24 mouse cellular contexts compared by ENCODE assay signal in the genomic region with DNA sequence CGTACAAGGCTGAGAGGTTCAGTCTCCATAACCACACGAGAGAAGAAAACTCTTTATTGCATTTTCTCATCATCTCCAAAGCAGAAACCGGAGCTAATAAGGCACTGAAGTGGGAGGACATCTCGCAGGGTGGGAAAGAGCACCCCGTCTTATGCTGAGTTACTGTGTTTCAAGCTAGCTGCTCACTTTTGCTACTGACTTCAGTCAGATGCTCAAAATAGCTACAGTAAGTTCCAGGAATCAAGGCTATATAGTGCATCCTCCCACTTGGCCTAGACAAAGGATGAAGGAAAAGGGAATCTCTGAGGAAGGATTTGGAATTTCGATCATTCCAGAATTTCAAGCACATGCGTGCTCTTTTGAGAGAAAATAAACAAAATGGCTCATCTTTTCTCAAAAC. TPM values are rescaled to one million over a fixed set of nuclear protein-coding genes. Genes with fewer than 3 reads are reported as not detected.
DNase-seq lines count a peak whose midpoint lies in the region; ATAC-seq lines count a peak whose summit lies in the region.
"Had no signal": no experiment of that assay in that cellular context is flagged by ENCODE, and none has a peak within 500 bp of the region (broad histone marks: within the 10 kb centered on the region; RNA-seq: fewer than 3 reads in every experiment).

No protein-coding gene starts in this region.

- WGBS in intestine, embryonic 14.5 days, result 84% methylated on average over 7 of the region's 7 CpGs
- 84% methylated on average over 7 of the region's 7 CpGs for WGBS in intestine, embryonic 16.5 days

- H3K27me3 ChIP-seq in intestine, embryonic 14.5 days (replicated peaks; ENCODE audit: control insufficient read depth, insufficient read depth, low read length), result no peaks in the 10 kb centered on the region
- H3K27me3 ChIP-seq in intestine, embryonic 16.5 days (replicated peaks; ENCODE audit: control insufficient read depth, insufficient read depth, low read length), result no peaks in the 10 kb centered on the region
- H3K27me3 ChIP-seq: embryonic facial prominence, embryonic 13.5 days; embryonic facial prominence, embryonic 15.5 days; forebrain, embryonic 12.5 days had no signal

- no peak overlapping the region for H3K27ac ChIP-seq in intestine, embryonic 14.5 days (ENCODE audit: low read depth)
- no peak overlapping the region for H3K27ac ChIP-seq in intestine, embryonic 16.5 days (ENCODE audit: low read length)
- H3K27ac ChIP-seq: embryonic facial prominence, embryonic 13.5 days; embryonic facial prominence, embryonic 15.5 days; forebrain, embryonic 10.5 days; forebrain, embryonic 12.5 days had no signal

- H3K9ac ChIP-seq in intestine, embryonic 14.5 days (ENCODE audit: low read length), result no peak overlapping the region
- no peak overlapping the region for H3K9ac ChIP-seq in intestine, embryonic 16.5 days (ENCODE audit: low read depth, low read length)
- H3K9ac ChIP-seq: embryonic facial prominence, embryonic 13.5 days; embryonic facial prominence, embryonic 15.5 days; forebrain, embryonic 12.5 days had no signal

- no peaks in the 10 kb centered on the region for H3K36me3 ChIP-seq in intestine, embryonic 14.5 days (ENCODE audit: control insufficient read depth, insufficient read depth, low read length)
- H3K36me3 ChIP-seq in intestine, embryonic 16.5 days (ENCODE audit: control insufficient read depth, insufficient read depth, low read length), result no peaks in the 10 kb centered on the region
- H3K36me3 ChIP-seq: embryonic facial prominence, embryonic 13.5 days; embryonic facial prominence, embryonic 15.5 days; forebrain, embryonic 10.5 days; forebrain, embryonic 12.5 days had no signal

- DNase-seq in intestine, embryonic 14.5 days (ENCODE audit: low spot score), result peak; percentile 36
- peak; percentile 46 for DNase-seq in brain, adult 2 months (ENCODE audit: low read depth, low spot score)
- peak; percentile 24 for DNase-seq in telencephalon, adult 2 months (ENCODE audit: low read depth, low spot score)
- no peak for DNase-seq in kidney, adult 9 months
- DNase-seq: adrenal gland, adult 8-10 months; adrenal gland, postnatal 14 days; adrenal gland, postnatal 36 days; cerebellum, adult 11 months; cerebellum, adult 18-20 months; cerebellum, adult 8-10 months; cerebellum, adult 9-11 months; cerebellum, postnatal 14 days; cerebellum, postnatal 36 days; embryo, embryonic 11 days had no signal

- H3K4me3 ChIP-seq in intestine, embryonic 14.5 days (ENCODE audit: low read depth, low read length), result no peak overlapping the region
- H3K4me3 ChIP-seq in intestine, embryonic 16.5 days (ENCODE audit: low read length), result no peak overlapping the region
- H3K4me3 ChIP-seq: embryonic facial prominence, embryonic 13.5 days; embryonic facial prominence, embryonic 15.5 days; erythroblast, embryonic 14.5 days; forebrain, embryonic 10.5 days; forebrain, embryonic 12.5 days had no signal

- no peaks in the 10 kb centered on the region for H3K9me3 ChIP-seq in intestine, embryonic 14.5 days (ENCODE audit: control insufficient read depth, low read length)
- no peaks in the 10 kb centered on the region for H3K9me3 ChIP-seq in intestine, embryonic 16.5 days (ENCODE audit: control insufficient read depth, low read length)
- H3K9me3 ChIP-seq: embryonic facial prominence, embryonic 13.5 days; embryonic facial prominence, embryonic 15.5 days; forebrain, embryonic 10.5 days; forebrain, embryonic 12.5 days had no signal

- H3K4me1 ChIP-seq in intestine, embryonic 14.5 days (replicated peaks; ENCODE audit: control insufficient read depth, insufficient read depth, low read length), result no peaks in the 10 kb centered on the region
- no peaks in the 10 kb centered on the region; the same call in 1 of the 2 replicates for H3K4me1 ChIP-seq in intestine, embryonic 16.5 days (ENCODE audit: control insufficient read depth, insufficient read depth, low read length)
- H3K4me1 ChIP-seq: embryonic facial prominence, embryonic 13.5 days; embryonic facial prominence, embryonic 15.5 days; forebrain, embryonic 10.5 days; forebrain, embryonic 12.5 days had no signal

- H3K4me2 ChIP-seq in intestine, embryonic 14.5 days (ENCODE audit: low read length), result no peak overlapping the region
- H3K4me2 ChIP-seq in intestine, embryonic 16.5 days (ENCODE audit: low read depth, low read length), result no peak overlapping the region
- H3K4me2 ChIP-seq: embryonic facial prominence, embryonic 13.5 days; embryonic facial prominence, embryonic 15.5 days; forebrain, embryonic 12.5 days had no signal

- no peak for ATAC-seq in intestine, embryonic 14.5 days (replicated peaks; ENCODE audit: low FRiP score, low TSS enrichment, low read depth)
- ATAC-seq in intestine, embryonic 16.5 days, result no peak
- ATAC-seq: forebrain, embryonic 14.5 days; forebrain, embryonic 16.5 days had no signal

RNA-seq across cellular contexts. Expression of gene Klrg1, which starts 6.1 kb away (rescaled TPM):
- not detected in 2 replicates for polyA plus RNA-seq in intestine, embryonic 14.5 days (2014; fragmentation: Nextera tagmentation; extraction: Ambion mirVana)
- polyA plus RNA-seq in intestine, embryonic 16.5 days (2015; fragmentation: Nextera tagmentation; extraction: Ambion mirVana), result not detected in 2 replicates
- polyA plus RNA-seq: C2C12; embryonic facial prominence, embryonic 11.5 days; embryonic facial prominence, embryonic 13.5 days; embryonic facial prominence, embryonic 15.5 days; erythroblast, embryonic 14.5 days; forebrain, embryonic 10.5 days had no signal

RNA-seq across cellular contexts. Expression of gene M6pr, which starts 32.0 kb away (rescaled TPM):
- 123 and 125 TPM in 2 replicates for polyA plus RNA-seq in intestine, embryonic 14.5 days (2014; fragmentation: Nextera tagmentation; extraction: Ambion mirVana)
- polyA plus RNA-seq in intestine, embryonic 16.5 days (2015; fragmentation: Nextera tagmentation; extraction: Ambion mirVana), result 142 and 147 TPM in 2 replicates
